Mouse (Mus musculus): ENCODE data around the gene Endog. TPM values are rescaled to one million over a fixed set of nuclear protein-coding genes. Genes with fewer than 3 reads are reported as not detected.

Gene Endog
- polyA plus RNA-seq, 1 experiment, result 52.9 TPM

- Histone ChIP-seq H3K4me3 (replicated peaks; ENCODE audit: insufficient read depth, low read depth, low read length) (no peak overlapping the region), H3K4me1 (ENCODE audit: control insufficient read depth, insufficient read depth, low read length) (no peaks in the 10 kb centered on the region), H3K27me3 (ENCODE audit: control insufficient read depth, insufficient read depth, low read length) (no peaks in the 10 kb centered on the region), H3K27ac (ENCODE audit: insufficient read depth, low read length) (no peak overlapping the region)
- TF ChIP-seq POLR2A (IDR thresholded peaks at IDR 0.05; ENCODE audit: borderline replicate concordance, insufficient read depth, low read length) (no peak), CTCF (IDR thresholded peaks at IDR 0.05; ENCODE audit: borderline replicate concordance, insufficient read depth, low read depth, low read length) (no peak)
- DNase-seq, result no peak
- WGBS, result 87% methylated on average over 3 of the region's 3 CpGs
Measured at GRCm38 (mm10) chr2:30214745-30215144, 43.5 kb downstream of the Endog start.

GRCm38 (mm10) chr2:30215493-30215892 is 44.2 kb downstream of the Endog start:
- Histone ChIP-seq H3K27me3 (ENCODE audit: control insufficient read depth, insufficient read depth, low read length) (no peaks in the 10 kb centered on the region), H3K27ac (ENCODE audit: insufficient read depth, low read length) (no peak overlapping the region), H3K4me1 (ENCODE audit: control insufficient read depth, insufficient read depth, low read length) (no peaks in the 10 kb centered on the region), H3K4me3 (replicated peaks; ENCODE audit: insufficient read depth, low read depth, low read length) (no peak overlapping the region)
- TF ChIP-seq CTCF (IDR thresholded peaks at IDR 0.05; ENCODE audit: borderline replicate concordance, insufficient read depth, low read depth, low read length) (no peak), POLR2A (IDR thresholded peaks at IDR 0.05; ENCODE audit: borderline replicate concordance, insufficient read depth, low read length) (no peak)
- WGBS, result 74% methylated on average over 6 of the region's 6 CpGs
- DNase-seq, result no peak

GRCm38 (mm10) chr2:30216293-30216692 is 45.0 kb downstream of the Endog start:
- 92% methylated on average over 5 of the region's 5 CpGs for WGBS
- DNase-seq, result no peak
- no peak overlapping the region for H3K4me3 ChIP-seq (replicated peaks; ENCODE audit: insufficient read depth, low read depth, low read length)
- no peak overlapping the region for H3K27ac ChIP-seq (ENCODE audit: insufficient read depth, low read length)
- H3K27me3 ChIP-seq (ENCODE audit: control insufficient read depth, insufficient read depth, low read length), result no peaks in the 10 kb centered on the region
- H3K4me1 ChIP-seq (ENCODE audit: control insufficient read depth, insufficient read depth, low read length), result no peaks in the 10 kb centered on the region
- TF ChIP-seq CTCF (IDR thresholded peaks at IDR 0.05; ENCODE audit: borderline replicate concordance, insufficient read depth, low read depth, low read length), result no peak
- TF ChIP-seq POLR2A (IDR thresholded peaks at IDR 0.05; ENCODE audit: borderline replicate concordance, insufficient read depth, low read length), result no peak

Other genes starting within 250 kb of the Endog start
- 72.7 and 74.7 TPM in 2 replicates for gene Gle1, start 236.1 kb upstream of the Endog start, polyA plus RNA-seq (2012; rRNA removed)
- 922 and 988 TPM in 2 replicates for gene Sptan1, start 205.9 kb upstream of the Endog start, polyA plus RNA-seq (2012; rRNA removed)
- gene Wdr34, start 122.6 kb upstream of the Endog start, polyA plus RNA-seq (2012; rRNA removed), result 25.2 and 25.6 TPM in 2 replicates
- 138 and 159 TPM in 2 replicates for gene Set, start 114.1 kb upstream of the Endog start, polyA plus RNA-seq (2012; rRNA removed)
- gene Pkn3, start 93.8 kb upstream of the Endog start, polyA plus RNA-seq (2012; rRNA removed), result 2.4 TPM in 2 replicates
- gene Zdhhc12, start 77.8 kb upstream of the Endog start, polyA plus RNA-seq (2012; rRNA removed), result 14.4 and 15.5 TPM in 2 replicates
- gene Zer1, start 46.9 kb upstream of the Endog start, polyA plus RNA-seq (2012; rRNA removed), result 137 and 154 TPM in 2 replicates
- gene Tbc1d13, start 37.7 kb upstream of the Endog start, polyA plus RNA-seq (2012; rRNA removed), result 57.7 and 58.2 TPM in 2 replicates
- gene Spout1, start 7.0 kb downstream of the Endog start, polyA plus RNA-seq (2012; rRNA removed), result 50.5 and 52.7 TPM in 2 replicates
- 45.6 and 55.8 TPM in 2 replicates for gene Kyat1, start 34.4 kb downstream of the Endog start, polyA plus RNA-seq (2012; rRNA removed)
- 54.8 and 58.0 TPM in 2 replicates for gene Lrrc8a, start 66.2 kb downstream of the Endog start, polyA plus RNA-seq (2012; rRNA removed)
- gene Gm28035, start 69.1 kb downstream of the Endog start, polyA plus RNA-seq (2012; rRNA removed), result 8.5 and 8.6 TPM in 2 replicates
- gene Phyhd1, start 94.7 kb downstream of the Endog start, polyA plus RNA-seq (2012; rRNA removed), result 25.7 and 30.2 TPM in 2 replicates
- not detected in 2 replicates for gene Gm28038, start 109.5 kb downstream of the Endog start, polyA plus RNA-seq (2012; rRNA removed)
- 20.8 and 21.8 TPM in 2 replicates for gene Dolk, start 114.8 kb downstream of the Endog start, polyA plus RNA-seq (2012; rRNA removed)
- 19.4 and 22.9 TPM in 2 replicates for gene Nup188, start 114.9 kb downstream of the Endog start, polyA plus RNA-seq (2012; rRNA removed)
- gene Sh3glb2, start 187.8 kb downstream of the Endog start, polyA plus RNA-seq (2012; rRNA removed), result 509 and 525 TPM in 2 replicates
- 108 and 114 TPM in 2 replicates for gene Miga2, start 192.7 kb downstream of the Endog start, polyA plus RNA-seq (2012; rRNA removed)
- gene Dolpp1, start 220.8 kb downstream of the Endog start, polyA plus RNA-seq (2012; rRNA removed), result 50.5 and 55.9 TPM in 2 replicates
- gene Crat, start 244.3 kb downstream of the Endog start, polyA plus RNA-seq (2012; rRNA removed), result 50.9 and 52.1 TPM in 2 replicates
- gene Ptpa, start 244.5 kb downstream of the Endog start, polyA plus RNA-seq (2012; rRNA removed), result 204 and 207 TPM in 2 replicates

Measured in cerebellum, adult 2 months (tissue).